Comparison of ENCODE assay signal across 21 mouse cellular contexts in the genomic region with DNA sequence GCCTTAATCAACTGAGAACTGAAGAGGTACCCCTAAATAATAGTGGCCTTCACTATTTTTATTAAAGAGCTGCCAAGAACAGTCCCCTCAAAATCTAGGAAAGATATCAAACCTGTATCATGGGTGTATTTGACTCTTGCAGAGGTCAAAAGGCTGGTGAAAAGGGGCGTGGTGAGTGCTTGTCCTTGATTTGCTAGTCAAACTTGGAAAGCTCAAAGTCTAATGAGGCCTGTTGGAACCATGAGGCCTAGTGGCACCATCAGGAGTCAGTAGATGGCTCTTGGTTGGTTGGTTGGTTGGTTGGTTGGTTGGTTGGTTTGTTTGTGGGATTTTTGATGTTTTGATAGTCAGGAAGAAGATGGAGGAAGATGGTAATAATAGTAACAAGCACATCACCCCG. TPM values are rescaled to one million over a fixed set of nuclear protein-coding genes. Genes with fewer than 3 reads are reported as not detected.
DNase-seq lines count a peak whose midpoint lies in the region; ATAC-seq and TF ChIP-seq lines count a peak whose summit lies in the region.
"Had no signal": no experiment of that assay in that cellular context is flagged by ENCODE, and none has a peak within 500 bp of the region (broad histone marks: within the 10 kb centered on the region; RNA-seq: fewer than 3 reads in every experiment).

No protein-coding gene starts in this region.

- peak overlapping the region; percentile 67 for H3K27ac ChIP-seq in liver, adult 2 months (replicated peaks; ENCODE audit: insufficient read depth, low read depth, low read length)
- H3K27ac ChIP-seq in liver, postnatal 0 days (ENCODE audit: low read depth) = no peak overlapping the region

- WGBS in liver, adult 2 months = 60% methylated on average over 2 of the region's 2 CpGs
- 70% methylated on average over 2 of the region's 2 CpGs for WGBS in liver, postnatal 0 days (ENCODE audit: insufficient replicate concordance)

- peaks cover 13% of the 10 kb centered on the region for H3K36me3 ChIP-seq in liver, adult 2 months (ENCODE audit: control insufficient read depth, insufficient read depth, low read length)
- peaks cover 12% of the 10 kb centered on the region for H3K36me3 ChIP-seq in liver, postnatal 0 days (replicated peaks; ENCODE audit: insufficient read depth, low read length)

- no peaks in the 10 kb centered on the region for H3K9me3 ChIP-seq in liver, postnatal 0 days (ENCODE audit: low read length)
- H3K9me3 ChIP-seq: G1E had no signal

- H3K4me1 ChIP-seq in liver, adult 2 months (ENCODE audit: control insufficient read depth, insufficient read depth, low read length) = peaks cover 33% of the 10 kb centered on the region
- peaks cover 10% of the 10 kb centered on the region for H3K4me1 ChIP-seq in liver, postnatal 0 days (ENCODE audit: insufficient read depth)

- no peak for TF ChIP-seq CTCF in liver, adult 2 months (IDR thresholded peaks at IDR 0.05; ENCODE audit: low read depth, low read length)
- TF ChIP-seq CTCF in liver, postnatal 0 days (IDR thresholded peaks at IDR 0.05; ENCODE audit: low read depth) = no peak

- TF ChIP-seq POLR2A in liver, adult 2 months (IDR thresholded peaks at IDR 0.05; ENCODE audit: extremely low read depth, insufficient read depth, low read length) = no peak

- no peak overlapping the region for H3K9ac ChIP-seq in liver, adult 2 months (ENCODE audit: low read depth, low read length)
- H3K9ac ChIP-seq in liver, postnatal 0 days (replicated peaks) = no peak overlapping the region

- DNase-seq in liver, adult 2 months (ENCODE audit: extremely low read depth, low read depth, low spot score) = peak; percentile 90
- DNase-seq in liver, postnatal 0 days = no peak
- peak; percentile 18 for DNase-seq in yolk sac, embryonic 10.5 days (ENCODE audit: low spot score)
- DNase-seq in c-Kit-positive CD71-positive TER-119-positive erythroid progenitor cells, embryonic 14.5 days (ENCODE audit: low spot score) = no peak
- DNase-seq: adrenal gland, adult 2 months; adrenal gland, adult 8-10 months; adrenal gland, postnatal 10 days; adrenal gland, postnatal 14 days; adrenal gland, postnatal 25 days; adrenal gland, postnatal 36 days; B cell, adult 2 months; cerebellum, adult 11 months; cerebellum, adult 11-12 months; cerebellum, adult 18-20 months; cerebellum, adult 2 months had no signal

- ATAC-seq in liver, postnatal 0 days = no peak
- ATAC-seq: activated CD4-positive, CD25-positive, alpha-beta regulatory T cell, adult 4 months; CD4-positive, CD25-positive, alpha-beta regulatory T cell, adult 4 months; Patski had no signal

- H3K4me2 ChIP-seq in liver, postnatal 0 days (ENCODE audit: low read depth, low read length) = no peak overlapping the region

- H3K79me2 ChIP-seq in liver, adult 2 months (ENCODE audit: control insufficient read depth, insufficient read depth, low read length) = no peaks in the 10 kb centered on the region

- H3K27me3 ChIP-seq in liver, adult 2 months (ENCODE audit: control insufficient read depth, insufficient read depth, low read length) = no peaks in the 10 kb centered on the region
- no peaks in the 10 kb centered on the region for H3K27me3 ChIP-seq in liver, postnatal 0 days (ENCODE audit: insufficient read depth, low read length)
- H3K27me3 ChIP-seq: CH12.LX, Patski had no signal

- H3K4me3 ChIP-seq in liver, adult 2 months (ENCODE audit: insufficient read depth, low read depth, low read length) = no peak overlapping the region
- H3K4me3 ChIP-seq in liver, postnatal 0 days (ENCODE audit: low read depth, low read length) = no peak overlapping the region

- TF ChIP-seq EP300 in liver, postnatal 0 days (IDR thresholded peaks at IDR 0.05; ENCODE audit: low read depth) = no peak

RNA-seq across cellular contexts. Expression of a gene that starts 26.5 kb away (rescaled TPM):
- total RNA-seq in liver, adult 2 months (2014; rRNA removed) = 9.8 and 13.3 TPM in 2 replicates
- polyA plus RNA-seq in liver, adult 2 months (2012; rRNA removed) = 9.1 and 10.1 TPM in 2 replicates
- polyA plus RNA-seq in liver, postnatal 0 days (2015; fragmentation: Nextera tagmentation; extraction: Ambion mirVana) = 2.1 and 2.8 TPM in 2 replicates

RNA-seq across cellular contexts. Expression of a gene that starts 32.8 kb away (rescaled TPM):
- 0.20 and 0.28 TPM in 2 replicates for total RNA-seq in liver, adult 2 months (2014; rRNA removed)
- polyA plus RNA-seq in liver, adult 2 months (2012; rRNA removed) = 0.17 and 0.33 TPM in 2 replicates
- polyA plus RNA-seq in liver, postnatal 0 days (2015; fragmentation: Nextera tagmentation; extraction: Ambion mirVana) = 0.06 TPM in 1 of 2 replicates, not detected in the other
- total RNA-seq: CH12.LX, MEL had no signal
- polyA plus RNA-seq: CD4-positive, CD25-positive, alpha-beta regulatory T cell, adult 4 months; G1E had no signal

Comparison
In these comparisons a context has a peak if more than half of its experiments do, and no peak if none do; other contexts are left out.
1. DNase-seq: peak in liver, adult 2 months (single experiment) and yolk sac, embryonic 10.5 days (single experiment); none in liver, postnatal 0 days (single experiment) and c-Kit-positive CD71-positive TER-119-positive erythroid progenitor cells, embryonic 14.5 days (single experiment).